ENCODE assay signal across 11 mouse cellular contexts in genomic region chr1:39217584-39217983, GRCm38 (mm10). TPM values are rescaled to one million over a fixed set of nuclear protein-coding genes. Genes with fewer than 3 reads are reported as not detected.
DNase-seq lines count a peak whose midpoint lies in the region; ATAC-seq and TF ChIP-seq lines count a peak whose summit lies in the region.
"Had no signal": no experiment of that assay in that cellular context is flagged by ENCODE, and none has a peak within 500 bp of the region (broad histone marks: within the 10 kb centered on the region; RNA-seq: fewer than 3 reads in every experiment).

No protein-coding gene starts in this region.

- H3K9ac ChIP-seq in lung, postnatal 0 days (replicated peaks; ENCODE audit: low read depth), result no peak overlapping the region
- H3K9ac ChIP-seq: forebrain, embryonic 15.5 days; lung, embryonic 15.5 days had no signal

- no peak overlapping the region for H3K4me2 ChIP-seq in lung, postnatal 0 days (replicated peaks; ENCODE audit: low read depth, low read length)
- H3K4me2 ChIP-seq: forebrain, embryonic 15.5 days; lung, embryonic 15.5 days had no signal

- H3K9me3 ChIP-seq in lung, postnatal 0 days (ENCODE audit: low read length), result no peaks in the 10 kb centered on the region
- H3K9me3 ChIP-seq: embryonic facial prominence, embryonic 10.5 days; forebrain, embryonic 15.5 days; lung, embryonic 15.5 days had no signal

- 73% methylated on average over 3 of the region's 3 CpGs for WGBS in lung, postnatal 0 days

- ATAC-seq in lung, postnatal 0 days, result no peak
- ATAC-seq: forebrain, embryonic 15.5 days had no signal

- no peaks in the 10 kb centered on the region for H3K4me1 ChIP-seq in lung, postnatal 0 days (ENCODE audit: insufficient read depth, low read depth, low read length)
- H3K4me1 ChIP-seq: embryonic facial prominence, embryonic 10.5 days; forebrain, embryonic 15.5 days had no signal

- no peaks in the 10 kb centered on the region for H3K36me3 ChIP-seq in lung, postnatal 0 days (ENCODE audit: insufficient read depth, low read length)
- H3K36me3 ChIP-seq: embryonic facial prominence, embryonic 10.5 days; forebrain, embryonic 15.5 days; lung, embryonic 15.5 days had no signal

- DNase-seq in heart, postnatal 4 days, result peak; percentile 21
- DNase-seq in heart, adult 11 months, result no peak
- DNase-seq in lung, postnatal 0 days (ENCODE audit: low spot score), result no peak
- DNase-seq in lung, postnatal 14 days, result no peak
- DNase-seq in ES-CJ7 (ENCODE audit: low read depth, low spot score), result peak; percentile 49
- peak; percentile 42 for DNase-seq in naive thymus-derived CD4-positive, alpha-beta T cell, adult 2 months (ENCODE audit: low read depth)
- no peak for DNase-seq in heart, adult 8-10 months (ENCODE audit: low spot score)
- DNase-seq: kidney, adult 11 months had no signal

- TF ChIP-seq CTCF in lung, postnatal 0 days (IDR thresholded peaks at IDR 0.05), result peak; percentile 60

- H3K4me3 ChIP-seq in lung, postnatal 0 days (ENCODE audit: low read depth, low read length), result no peak overlapping the region
- H3K4me3 ChIP-seq: embryonic facial prominence, embryonic 10.5 days; forebrain, embryonic 15.5 days; lung, embryonic 15.5 days had no signal

- no peak for TF ChIP-seq EP300 in lung, postnatal 0 days (IDR thresholded peaks at IDR 0.05)

- no peaks in the 10 kb centered on the region for H3K27me3 ChIP-seq in lung, postnatal 0 days (replicated peaks; ENCODE audit: insufficient read depth, low read length)
- H3K27me3 ChIP-seq: forebrain, embryonic 15.5 days; lung, embryonic 15.5 days had no signal

- no peak overlapping the region for H3K27ac ChIP-seq in lung, postnatal 0 days (ENCODE audit: low read length)
- H3K27ac ChIP-seq: embryonic facial prominence, embryonic 10.5 days; forebrain, embryonic 15.5 days; lung, embryonic 15.5 days had no signal

RNA-seq across cellular contexts. Expression of gene Npas2, which starts 24.1 kb away (rescaled TPM):
- total RNA-seq in heart, postnatal 4 days (2021), result 10 to 100 TPM; 11.1 to 13.5 TPM
- polyA plus RNA-seq in lung, postnatal 0 days (2015; fragmentation: Nextera tagmentation; extraction: Ambion mirVana), result 2.2 TPM in 2 replicates
- total RNA-seq in heart, adult 8-10 months (2022), result 1 to 10 TPM in 3 of 4 experiments, under 1 TPM in 1; 0.92 to 1.9 (median 1.6) TPM

Comparison
In these comparisons a context has a peak if more than half of its experiments do, and no peak if none do; other contexts are left out.
1. DNase-seq: peak in heart, postnatal 4 days (single experiment), ES-CJ7 (single experiment) and naive thymus-derived CD4-positive, alpha-beta T cell, adult 2 months (single experiment); none in heart, adult 11 months (single experiment), lung, postnatal 0 days (single experiment), lung, postnatal 14 days (single experiment) and heart, adult 8-10 months (single experiment).
2. RNA of gene Npas2, which starts 24.1 kb away (total RNA-seq): 11.1 to 13.5 TPM in heart, postnatal 4 days; 0.92 to 1.9 TPM in heart, adult 8-10 months; every median in the first group is over 4 times any median in the second.